Mouse (Mus musculus) midbrain, embryonic 15.5 days (tissue): Measurements from ENCODE around the gene Kremen2. TPM values are rescaled to one million over a fixed set of nuclear protein-coding genes. Genes with fewer than 3 reads are reported as not detected.
"Not testable (repeated sequence)": the region's sequence is repeated elsewhere in the genome, so short reads cannot be mapped to it uniquely, and the experiment has no call there.

ENCODE experiments used
- ATAC-seq: fragments of 200-750 bp; cut with Nextera tagmentation; replicated peaks from 2 replicates; pipeline ENCODE4 v1.8.0; 2017; ENCODE audit warnings: moderate TSS enrichment
- H3K27ac ChIP-seq: fragments of 300-500 bp; sonication (generic); 2 replicates; pipeline ENCODE4 v1.5.1; 2015; ENCODE audit warnings: mild to moderate bottlenecking, inconsistent platforms
- H3K27me3 ChIP-seq: fragments of 300-500 bp; sonication (generic); replicated peaks from 2 replicates; pipeline ENCODE4 v1.6.1; 2015; ENCODE audit warnings: inconsistent platforms
- H3K36me3 ChIP-seq: fragments of 300-500 bp; sonication (generic); replicated peaks from 2 replicates; pipeline ENCODE4 v1.6.1; 2015; ENCODE audit warnings: inconsistent platforms
- H3K4me1 ChIP-seq: fragments of 300-500 bp; sonication (generic); 2 replicates; pipeline ENCODE4 v1.6.1; 2015; ENCODE audit warnings: inconsistent platforms
- H3K4me2 ChIP-seq: fragments of 300-500 bp; sonication (generic); 2 replicates; pipeline ENCODE4 v1.6.1; 2015; ENCODE audit warnings: inconsistent platforms, mild to moderate bottlenecking, moderate library complexity
- H3K4me3 ChIP-seq: fragments of 300-500 bp; sonication (generic); 2 replicates; pipeline ENCODE4 v1.5.1; 2015; ENCODE audit warnings: mild to moderate bottlenecking, inconsistent platforms
- H3K9ac ChIP-seq: fragments of 300-500 bp; sonication (generic); 2 replicates; pipeline ENCODE4 v1.6.1; 2015; ENCODE audit warnings: mild to moderate bottlenecking, inconsistent platforms
- H3K9me3 ChIP-seq: fragments of 300-500 bp; sonication (generic); 2 replicates; pipeline ENCODE4 v1.6.1; 2016; ENCODE audit warnings: inconsistent platforms
- WGBS: fragments of 180-500 bp; shearing (Covaris S2); methylation state at CpG from one replicate; pipeline ENCODE4 v1.1.7; 2015; ENCODE audit warnings: mixed read lengths; 5-methylcytosine and 5-hydroxymethylcytosine counted together
- polyA plus RNA-seq: library from polyadenylated mRNA; unstranded; fragments of >200 nt; fragmentation: Nextera tagmentation; extraction: Ambion mirVana; gene quantifications from 2 replicates; pipeline ENCODE4 v1.2.1, GENCODE M21; 2015

The Kremen2 gene
- polyA plus RNA-seq, 1 experiment from 2014 or later = 1.5 TPM

- Histone ChIP-seq H3K4me3 (no peak overlapping the region), H3K36me3 (0 out of 2 replicates have a peak, but pooled peaks cover 2% of the 10 kb centered on the region), H3K9me3 (no peaks in the 10 kb centered on the region), H3K9ac (no peak overlapping the region), H3K4me2 (no peak overlapping the region), H3K4me1 (peaks cover 7% of the 10 kb centered on the region), H3K27ac (no peak overlapping the region), H3K27me3 (no peaks in the 10 kb centered on the region)
- WGBS = 76% methylated on average over 10 of the region's 10 CpGs
- ATAC-seq = no peak
These were observed 30.6 kb upstream of the Kremen2 start for GRCm38 (mm10) chr17:23776216-23776615.

GRCm38 (mm10) chr17:23774090-23774489 is 28.5 kb upstream of the Kremen2 start:
- no peak overlapping the region for H3K4me3 ChIP-seq
- H3K9ac ChIP-seq = no peak overlapping the region
- no peak for ATAC-seq
- H3K36me3 ChIP-seq = 0 out of 2 replicates have a peak, but pooled peaks cover 2% of the 10 kb centered on the region
- no peak overlapping the region for H3K4me2 ChIP-seq
- no peaks in the 10 kb centered on the region for H3K27me3 ChIP-seq
- H3K4me1 ChIP-seq = peaks cover 22% of the 10 kb centered on the region
- 9% methylated on average over 12 of the region's 12 CpGs for WGBS
- H3K27ac ChIP-seq = no peak overlapping the region
- H3K9me3 ChIP-seq = no peaks in the 10 kb centered on the region

- no peak overlapping the region for H3K27ac ChIP-seq
- H3K36me3 ChIP-seq = 0 out of 2 replicates have a peak, but pooled peaks cover 2% of the 10 kb centered on the region
- H3K4me1 ChIP-seq = peaks cover 24% of the 10 kb centered on the region
- WGBS = 67% methylated on average over 6 of the region's 6 CpGs
- no peak overlapping the region for H3K9ac ChIP-seq
- ATAC-seq = no peak
- H3K4me3 ChIP-seq = no peak overlapping the region
- H3K27me3 ChIP-seq = no peaks in the 10 kb centered on the region
- no peak overlapping the region for H3K4me2 ChIP-seq
- H3K9me3 ChIP-seq = no peaks in the 10 kb centered on the region
These were observed 28.0 kb upstream of the Kremen2 start for GRCm38 (mm10) chr17:23773676-23774075.

- H3K9me3 ChIP-seq, ATAC-seq, H3K27me3 ChIP-seq, H3K9ac ChIP-seq, H3K36me3 ChIP-seq: not testable (repeated sequence)
- 88% methylated on average over 2 of the region's 2 CpGs for WGBS
- Histone ChIP-seq H3K4me1 (peaks cover 27% of the 10 kb centered on the region), H3K4me3 (peak overlapping the region; percentile 94), H3K27ac (peak overlapping the region; percentile 72), H3K4me2 (peak overlapping the region; percentile 69)
These were observed 26.6 kb upstream of the Kremen2 start for GRCm38 (mm10) chr17:23772219-23772556.

GRCm38 (mm10) chr17:23771284-23772218 is 25.9 kb upstream of the Kremen2 start, which contains the start of gene Flywch1:
Gene Flywch1, minus strand, starts transcription at chr17:23771602.
- peak within 1 kb of the TSS; percentile 93 for H3K27ac ChIP-seq
- no peaks in the 10 kb centered on the region for H3K27me3 ChIP-seq

GRCm38 (mm10) chr17:23770896-23771283 is 25.3 kb upstream of the Kremen2 start:
- no peaks in the 10 kb centered on the region for H3K27me3 ChIP-seq
- H3K9ac ChIP-seq = peak overlapping the region; percentile 98
- under 1% methylated on average over 19 of the region's 19 CpGs for WGBS
- H3K9me3 ChIP-seq = no peaks in the 10 kb centered on the region
- 0 out of 2 replicates have a peak, but pooled peaks cover 2% of the 10 kb centered on the region for H3K36me3 ChIP-seq
- ATAC-seq = peak; percentile 47; the same call in 1 of the 2 replicates
- H3K4me3 ChIP-seq = peak overlapping the region; percentile 94
- H3K4me2 ChIP-seq = peak overlapping the region; percentile 69
- H3K4me1 ChIP-seq = peaks cover 27% of the 10 kb centered on the region
- H3K27ac ChIP-seq = peak overlapping the region; percentile 93

More at GRCm38 (mm10) chr17:23771284-23772218, 25.9 kb upstream of the Kremen2 start, which contains the start of gene Flywch1:
- H3K4me3 ChIP-seq = peak within 1 kb of the TSS; percentile 94
- H3K36me3 ChIP-seq = 0 out of 2 replicates have a peak, but pooled peaks cover 2% of the 10 kb centered on the region
- peaks cover 27% of the 10 kb centered on the region for H3K4me1 ChIP-seq
- 3% methylated on average over 58 of the region's 58 CpGs for WGBS
- ATAC-seq = peak; percentile 98
- peak within 1 kb of the TSS; percentile 98 for H3K9ac ChIP-seq
- H3K9me3 ChIP-seq = no peaks in the 10 kb centered on the region
- peak within 1 kb of the TSS; percentile 69 for H3K4me2 ChIP-seq

GRCm38 (mm10) chr17:23770493-23770892 is 24.9 kb upstream of the Kremen2 start:
- Histone ChIP-seq H3K4me1 (peaks cover 27% of the 10 kb centered on the region), H3K9ac (peak overlapping the region; percentile 98), H3K36me3 (no peaks in the 10 kb centered on the region), H3K4me2 (peak overlapping the region; percentile 69), H3K4me3 (peak overlapping the region; percentile 94), H3K27ac (peak overlapping the region; percentile 93), H3K9me3 (no peaks in the 10 kb centered on the region), H3K27me3 (no peaks in the 10 kb centered on the region)
- 7% methylated on average over 2 of the region's 2 CpGs for WGBS
- ATAC-seq = no peak

- Histone ChIP-seq H3K27ac (no peak overlapping the region), H3K4me3 (no peak overlapping the region), H3K36me3 (peaks cover 38% of the 10 kb centered on the region), H3K9ac (no peak overlapping the region), H3K4me2 (no peak overlapping the region), H3K27me3 (no peaks in the 10 kb centered on the region), H3K9me3 (no peaks in the 10 kb centered on the region), H3K4me1 (no peaks in the 10 kb centered on the region)
- 88% methylated on average over 11 of the region's 11 CpGs for WGBS
- ATAC-seq = no peak
These were observed 17.3 kb upstream of the Kremen2 start for GRCm38 (mm10) chr17:23762976-23763375.

GRCm38 (mm10) chr17:23761155-23761554 is 15.5 kb upstream of the Kremen2 start:
- no peaks in the 10 kb centered on the region for H3K9me3 ChIP-seq
- no peak overlapping the region for H3K27ac ChIP-seq
- peaks cover 55% of the 10 kb centered on the region for H3K36me3 ChIP-seq
- H3K27me3 ChIP-seq = no peaks in the 10 kb centered on the region
- 96% methylated on average over 3 of the region's 3 CpGs for WGBS
- no peaks in the 10 kb centered on the region for H3K4me1 ChIP-seq
- H3K4me3 ChIP-seq = no peak overlapping the region
- no peak for ATAC-seq
- no peak overlapping the region for H3K9ac ChIP-seq
- no peak overlapping the region for H3K4me2 ChIP-seq

GRCm38 (mm10) chr17:23760231-23760630 is 14.6 kb upstream of the Kremen2 start:
- no peak overlapping the region for H3K4me3 ChIP-seq
- no peak overlapping the region for H3K9ac ChIP-seq
- ATAC-seq = no peak
- 94% methylated on average over 9 of the region's 9 CpGs for WGBS
- H3K27ac ChIP-seq = no peak overlapping the region
- no peaks in the 10 kb centered on the region for H3K9me3 ChIP-seq
- no peak overlapping the region for H3K4me2 ChIP-seq
- H3K36me3 ChIP-seq = peaks cover 64% of the 10 kb centered on the region
- H3K27me3 ChIP-seq = no peaks in the 10 kb centered on the region
- no peaks in the 10 kb centered on the region for H3K4me1 ChIP-seq

- 63% methylated on average over 8 of the region's 8 CpGs for WGBS
These were observed 13.2 kb upstream of the Kremen2 start for GRCm38 (mm10) chr17:23758801-23759200.

GRCm38 (mm10) chr17:23757581-23757980 is 11.9 kb upstream of the Kremen2 start:
- Histone ChIP-seq H3K27me3 (no peaks in the 10 kb centered on the region), H3K4me3 (no peak overlapping the region), H3K4me2 (no peak overlapping the region), H3K4me1 (no peaks in the 10 kb centered on the region), H3K9me3 (no peaks in the 10 kb centered on the region), H3K36me3 (peaks cover 83% of the 10 kb centered on the region), H3K27ac (no peak overlapping the region), H3K9ac (no peak overlapping the region)
- ATAC-seq = no peak
- WGBS = 93% methylated on average over 9 of the region's 9 CpGs

More at GRCm38 (mm10) chr17:23758801-23759200, 13.2 kb upstream of the Kremen2 start:
- H3K4me1 ChIP-seq = no peaks in the 10 kb centered on the region
- no peak for ATAC-seq
- H3K27me3 ChIP-seq = no peaks in the 10 kb centered on the region
- H3K4me3 ChIP-seq = no peak overlapping the region
- no peaks in the 10 kb centered on the region for H3K9me3 ChIP-seq
- no peak overlapping the region for H3K27ac ChIP-seq
- H3K4me2 ChIP-seq = no peak overlapping the region
- peaks cover 71% of the 10 kb centered on the region for H3K36me3 ChIP-seq
- no peak overlapping the region for H3K9ac ChIP-seq
